Mouse (Mus musculus) embryonic fibroblast, embryonic 13.5 days (primary cell): ENCODE measurements around the gene Rsrp1. TPM values are rescaled to one million over a fixed set of nuclear protein-coding genes. Genes with fewer than 3 reads are reported as not detected.

Source experiments
- H3K27ac ChIP-seq: 2 replicates; pipeline ENCODE4 v1.5.1; 2012; ENCODE audit warnings: low read length, control low read depth, inconsistent platforms; ENCODE audit not compliant: insufficient read depth
- H3K4me1 ChIP-seq: 2 replicates; pipeline ENCODE4 v1.6.1; 2011; ENCODE audit warnings: low read length; ENCODE audit not compliant: control insufficient read depth, insufficient read depth
- H3K4me3 ChIP-seq: 2 replicates; pipeline ENCODE4 v1.5.1; 2011; ENCODE audit warnings: mild to moderate bottlenecking, control low read depth, low read length; ENCODE audit not compliant: insufficient read depth
- CTCF ChIP-seq: IDR thresholded peaks from 2 replicates; pipeline ENCODE4 v1.5.1; 2011; ENCODE audit warnings: mild to moderate bottlenecking, control low read depth, low read length, moderate library complexity, borderline replicate concordance; ENCODE audit not compliant: insufficient read depth
- POLR2A ChIP-seq: IDR thresholded peaks from 2 replicates; pipeline ENCODE4 v1.6.1; 2011; ENCODE audit warnings: low read depth, mild to moderate bottlenecking, control low read depth, low read length, moderate library complexity
- polyA plus RNA-seq: library from polyadenylated mRNA; stranded (reverse); fragments of >200 nt; gene quantifications from 2 replicates; pipeline ENCODE4 v1.2.4, GENCODE M21; 2011; ENCODE audit warnings: low read depth; ENCODE audit not compliant: missing spikeins, insufficient read length

Gene Rsrp1
- polyA plus RNA-seq, 1 experiment: 312 TPM

GRCm38 (mm10) chr4:134922111-134922924, 1.1 kb upstream of the Rsrp1 start:
- peak overlapping the region; percentile 49; the same call in 1 of the 2 replicates for H3K4me3 ChIP-seq
- TF ChIP-seq POLR2A: no peak
- TF ChIP-seq CTCF: no peak
- peaks cover 5% of the 10 kb centered on the region; the same call in 1 of the 2 replicates for H3K4me1 ChIP-seq
- peak overlapping the region; percentile 70 for H3K27ac ChIP-seq

GRCm38 (mm10) chr4:134922925-134923244, 507 bp upstream of the Rsrp1 start:
- peak overlapping the region; percentile 49 for H3K4me3 ChIP-seq
- H3K27ac ChIP-seq: peak overlapping the region; percentile 70
- TF ChIP-seq CTCF (no peak), POLR2A (peak; percentile 52)
- peaks cover 5% of the 10 kb centered on the region; the same call in 1 of the 2 replicates for H3K4me1 ChIP-seq

GRCm38 (mm10) chr4:134924019-134924741, 788 bp downstream of the Rsrp1 start:
- H3K4me3 ChIP-seq: peak overlapping the region; percentile 92
- TF ChIP-seq CTCF: no peak
- peak; percentile 49 for TF ChIP-seq POLR2A
- peaks cover 5% of the 10 kb centered on the region; the same call in 1 of the 2 replicates for H3K4me1 ChIP-seq

GRCm38 (mm10) chr4:134925206-134925605, 1.8 kb downstream of the Rsrp1 start:
- Histone ChIP-seq H3K27ac (no peak overlapping the region), H3K4me3 (peak overlapping the region; percentile 81), H3K4me1 (peaks cover 5% of the 10 kb centered on the region; the same call in 1 of the 2 replicates)
- no peak for TF ChIP-seq POLR2A
- no peak for TF ChIP-seq CTCF

More at GRCm38 (mm10) chr4:134924019-134924741, 788 bp downstream of the Rsrp1 start:
- H3K27ac ChIP-seq: peak overlapping the region; percentile 81

GRCm38 (mm10) chr4:134927815-134928463, 4.5 kb downstream of the Rsrp1 start:
- TF ChIP-seq CTCF (no peak), POLR2A (no peak; the same call in none of the 2 replicates)
- Histone ChIP-seq H3K4me1 (peaks cover 2% of the 10 kb centered on the region; the same call in 1 of the 2 replicates), H3K27ac (no peak overlapping the region), H3K4me3 (no peak overlapping the region)

GRCm38 (mm10) chr4:134928464-134928836, 5.1 kb downstream of the Rsrp1 start:
- no peak overlapping the region for H3K4me3 ChIP-seq
- H3K4me1 ChIP-seq: peaks cover 2% of the 10 kb centered on the region; the same call in 1 of the 2 replicates
- TF ChIP-seq CTCF (no peak), POLR2A (no peak; the same call in 1 of the 2 replicates)
- H3K27ac ChIP-seq: no peak overlapping the region

- TF ChIP-seq CTCF (no peak), POLR2A (0 out of 2 replicates have a peak, but pooled peaks have one; percentile 23)
- peaks cover 2% of the 10 kb centered on the region; the same call in 1 of the 2 replicates for H3K4me1 ChIP-seq
Observed at GRCm38 (mm10) chr4:134929536-134929935, 6.1 kb downstream of the Rsrp1 start.

GRCm38 (mm10) chr4:134930190-134930589, 6.8 kb downstream of the Rsrp1 start:
- peaks cover 2% of the 10 kb centered on the region; the same call in 1 of the 2 replicates for H3K4me1 ChIP-seq
- TF ChIP-seq CTCF (no peak), POLR2A (no peak)
- peak overlapping the region; percentile 45 for H3K4me3 ChIP-seq
- peak overlapping the region; percentile 18; the same call in 1 of the 2 replicates for H3K27ac ChIP-seq

More at GRCm38 (mm10) chr4:134929536-134929935, 6.1 kb downstream of the Rsrp1 start:
- H3K4me3 ChIP-seq: no peak overlapping the region
- H3K27ac ChIP-seq: no peak overlapping the region
